In the genomic region with DNA sequence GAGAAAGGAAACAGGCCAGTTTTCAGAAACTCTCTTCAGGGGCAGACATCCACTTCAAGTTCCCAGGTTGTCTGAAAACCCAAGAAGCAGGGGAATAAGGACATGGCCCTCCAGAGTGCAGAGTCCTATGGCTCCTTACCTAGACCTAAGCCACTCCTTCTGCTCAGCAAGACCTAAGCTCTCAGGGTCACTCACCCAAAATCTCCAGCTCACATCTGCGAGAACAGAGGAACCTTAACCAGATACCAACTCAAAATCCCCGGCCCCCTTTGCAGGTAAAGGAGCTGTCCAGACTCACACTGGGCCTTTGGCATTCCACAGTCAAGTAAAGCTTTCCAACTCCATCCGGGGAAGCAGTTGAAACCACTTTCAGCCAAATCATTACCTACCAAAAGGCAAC, we compare ENCODE assay signal across 12 mouse cellular contexts. TPM values are rescaled to one million over a fixed set of nuclear protein-coding genes. Genes with fewer than 3 reads are reported as not detected.
A peak's percentile ranks its signal among the peaks of the same experiment; 100 is the strongest.
DNase-seq lines count a peak whose midpoint lies in the region; ATAC-seq and TF ChIP-seq lines count a peak whose summit lies in the region.
"Had no signal": no experiment of that assay in that cellular context is flagged by ENCODE, and none has a peak within 500 bp of the region (broad histone marks: within the 10 kb centered on the region; RNA-seq: fewer than 3 reads in every experiment).

No protein-coding gene starts in this region.

- H3K27me3 ChIP-seq in heart, embryonic 11.5 days (ENCODE audit: control insufficient read depth, insufficient read depth, low read length), result 0 out of 2 replicates have a peak, but pooled peaks cover 2% of the 10 kb centered on the region
- peaks cover 5% of the 10 kb centered on the region for H3K27me3 ChIP-seq in lung, embryonic 14.5 days (ENCODE audit: insufficient read depth, low read length)
- peaks cover 8% of the 10 kb centered on the region for H3K27me3 ChIP-seq in forebrain, embryonic 12.5 days
- H3K27me3 ChIP-seq in midbrain, embryonic 13.5 days, result peaks cover 11% of the 10 kb centered on the region
- no peaks in the 10 kb centered on the region for H3K27me3 ChIP-seq in intestine, embryonic 15.5 days (replicated peaks)

- H3K4me2 ChIP-seq in heart, embryonic 11.5 days, result 0 out of 2 replicates have a peak overlapping the region, but pooled peaks have one; percentile 7
- H3K4me2 ChIP-seq in lung, embryonic 14.5 days, result peak overlapping the region; percentile 99
- H3K4me2 ChIP-seq in forebrain, embryonic 12.5 days, result peak overlapping the region; percentile 96
- H3K4me2 ChIP-seq in midbrain, embryonic 13.5 days (replicated peaks), result peak overlapping the region; percentile 87
- no peak overlapping the region for H3K4me2 ChIP-seq in intestine, embryonic 15.5 days (replicated peaks)

- H3K9me3 ChIP-seq in heart, embryonic 11.5 days (replicated peaks; ENCODE audit: control insufficient read depth, low read length), result no peaks in the 10 kb centered on the region
- no peaks in the 10 kb centered on the region for H3K9me3 ChIP-seq in lung, embryonic 14.5 days (ENCODE audit: low read depth, low read length)
- no peaks in the 10 kb centered on the region for H3K9me3 ChIP-seq in forebrain, embryonic 12.5 days
- no peaks in the 10 kb centered on the region for H3K9me3 ChIP-seq in midbrain, embryonic 13.5 days
- H3K9me3 ChIP-seq in intestine, embryonic 15.5 days, result no peaks in the 10 kb centered on the region

- H3K27ac ChIP-seq in heart, embryonic 11.5 days (ENCODE audit: low read depth, low read length), result no peak overlapping the region
- no peak overlapping the region for H3K27ac ChIP-seq in lung, embryonic 14.5 days (ENCODE audit: low read depth)
- H3K27ac ChIP-seq in forebrain, embryonic 12.5 days, result no peak overlapping the region
- no peak overlapping the region for H3K27ac ChIP-seq in midbrain, embryonic 13.5 days
- no peak overlapping the region for H3K27ac ChIP-seq in intestine, embryonic 15.5 days

- DNase-seq in heart, adult 11 months, result no peak
- no peak for DNase-seq in lung, embryonic 14.5 days
- DNase-seq in lung, postnatal 36 days, result no peak
- DNase-seq in ovary, adult 18-20 months (ENCODE audit: low spot score), result no peak
- DNase-seq: heart, postnatal 4 days; layer of hippocampus, postnatal 36 days; right cerebral cortex, adult 18-20 months; thymus, adult 18-20 months had no signal

- no peak for TF ChIP-seq CTCF in lung, embryonic 14.5 days (IDR thresholded peaks at IDR 0.05; ENCODE audit: low read depth)

- peaks cover 6% of the 10 kb centered on the region for H3K4me1 ChIP-seq in heart, embryonic 11.5 days (ENCODE audit: control insufficient read depth, insufficient read depth, low read length)
- peaks cover 15% of the 10 kb centered on the region for H3K4me1 ChIP-seq in lung, embryonic 14.5 days (ENCODE audit: insufficient read depth)
- H3K4me1 ChIP-seq in forebrain, embryonic 12.5 days, result peaks cover 45% of the 10 kb centered on the region
- H3K4me1 ChIP-seq in midbrain, embryonic 13.5 days (replicated peaks), result peaks cover 56% of the 10 kb centered on the region
- H3K4me1 ChIP-seq in intestine, embryonic 15.5 days (replicated peaks), result peaks cover 24% of the 10 kb centered on the region

- H3K4me3 ChIP-seq in heart, embryonic 11.5 days (ENCODE audit: low read depth, low read length), result no peak overlapping the region; the same call in 1 of the 2 replicates
- no peak overlapping the region for H3K4me3 ChIP-seq in lung, embryonic 14.5 days (ENCODE audit: low read depth, low read length)
- 0 out of 2 replicates have a peak overlapping the region, but pooled peaks have one; percentile 7 for H3K4me3 ChIP-seq in forebrain, embryonic 12.5 days (replicated peaks)
- H3K4me3 ChIP-seq in midbrain, embryonic 13.5 days (replicated peaks), result peak overlapping the region; percentile 98
- H3K4me3 ChIP-seq in intestine, embryonic 15.5 days (replicated peaks), result no peak overlapping the region

- H3K36me3 ChIP-seq in heart, embryonic 11.5 days (ENCODE audit: control insufficient read depth, insufficient read depth, low read length), result no peaks in the 10 kb centered on the region
- H3K36me3 ChIP-seq in lung, embryonic 14.5 days (ENCODE audit: insufficient read depth), result no peaks in the 10 kb centered on the region
- H3K36me3 ChIP-seq in forebrain, embryonic 12.5 days (replicated peaks), result no peaks in the 10 kb centered on the region
- no peaks in the 10 kb centered on the region for H3K36me3 ChIP-seq in midbrain, embryonic 13.5 days
- H3K36me3 ChIP-seq in intestine, embryonic 15.5 days, result no peaks in the 10 kb centered on the region

- no peak for ATAC-seq in heart, embryonic 11.5 days (replicated peaks; ENCODE audit: insufficient number of reproducible peaks, low FRiP score, low TSS enrichment)
- no peak for ATAC-seq in lung, embryonic 14.5 days (ENCODE audit: insufficient read depth)
- ATAC-seq in forebrain, embryonic 12.5 days (ENCODE audit: low FRiP score), result no peak
- no peak for ATAC-seq in midbrain, embryonic 13.5 days
- ATAC-seq in intestine, embryonic 15.5 days, result no peak

- 42% methylated on average over 3 of the region's 3 CpGs for WGBS in heart, embryonic 11.5 days (ENCODE audit: insufficient replicate concordance)
- 38% methylated on average over 3 of the region's 3 CpGs for WGBS in lung, embryonic 14.5 days
- WGBS in forebrain, embryonic 12.5 days, result 57% methylated on average over 3 of the region's 3 CpGs
- WGBS in midbrain, embryonic 13.5 days, result 40% methylated on average over 3 of the region's 3 CpGs
- 71% methylated on average over 3 of the region's 3 CpGs for WGBS in intestine, embryonic 15.5 days

- no peak overlapping the region for H3K9ac ChIP-seq in heart, embryonic 11.5 days (ENCODE audit: low read depth, low read length)
- H3K9ac ChIP-seq in lung, embryonic 14.5 days, result no peak overlapping the region
- no peak overlapping the region; the same call in 1 of the 2 replicates for H3K9ac ChIP-seq in forebrain, embryonic 12.5 days
- no peak overlapping the region for H3K9ac ChIP-seq in midbrain, embryonic 13.5 days (replicated peaks)
- no peak overlapping the region for H3K9ac ChIP-seq in intestine, embryonic 15.5 days

RNA-seq across cellular contexts. Expression of a gene that starts 3.3 kb away (rescaled TPM):
- 67.5 and 71.0 TPM in 2 replicates for polyA plus RNA-seq in heart, embryonic 11.5 days (2014; fragmentation: Nextera tagmentation; extraction: Ambion mirVana)
- polyA plus RNA-seq in lung, embryonic 14.5 days (2014; fragmentation: Nextera tagmentation; extraction: Ambion mirVana), result 99.5 and 104 TPM in 2 replicates
- polyA plus RNA-seq in forebrain, embryonic 12.5 days (2016; fragmentation: Nextera tagmentation; extraction: Ambion mirVana), result 157 and 165 TPM in 2 replicates
- 126 TPM in 2 replicates for polyA plus RNA-seq in midbrain, embryonic 13.5 days (2015; fragmentation: Nextera tagmentation; extraction: Ambion mirVana)
- polyA plus RNA-seq in intestine, embryonic 15.5 days (2015; fragmentation: Nextera tagmentation; extraction: Ambion mirVana), result 62.5 and 68.2 TPM in 2 replicates

Comparison
In these comparisons a context has a peak if more than half of its experiments do, and no peak if none do; other contexts are left out.
1. H3K4me3 ChIP-seq: peak in forebrain, embryonic 12.5 days (single experiment) and midbrain, embryonic 13.5 days (single experiment); none in heart, embryonic 11.5 days (single experiment), lung, embryonic 14.5 days (single experiment) and intestine, embryonic 15.5 days (single experiment).